Mouse (Mus musculus) midbrain, embryonic 14.5 days (tissue): ENCODE results near the gene Skil. TPM values are rescaled to one million over a fixed set of nuclear protein-coding genes. Genes with fewer than 3 reads are reported as not detected.

ENCODE experiments used
- ATAC-seq: fragments of 200-750 bp; cut with Nextera tagmentation; 2 replicates; pipeline ENCODE4 v1.8.0; 2017; ENCODE audit warnings: moderate number of reproducible peaks, moderate library complexity; ENCODE audit not compliant: low FRiP score, low TSS enrichment
- DNase-seq: peaks from one replicate; pipeline ENCODE4 v3.0.0-alpha.2; 2015
- H3K27ac ChIP-seq: fragments of 300-500 bp; sonication (generic); replicated peaks from 2 replicates; pipeline ENCODE4 v1.5.1; 2014; ENCODE audit warnings: mild to moderate bottlenecking, low read depth, low read length, moderate library complexity
- H3K27me3 ChIP-seq: fragments of 300-500 bp; sonication (generic); 2 replicates; pipeline ENCODE4 v1.6.1; 2014; ENCODE audit warnings: low read length, control low read depth, mixed read lengths; ENCODE audit not compliant: control insufficient read depth, insufficient read depth
- H3K36me3 ChIP-seq: fragments of 300-500 bp; sonication (generic); 2 replicates; pipeline ENCODE4 v1.6.1; 2014; ENCODE audit warnings: low read length, control low read depth; ENCODE audit not compliant: control insufficient read depth, insufficient read depth
- H3K4me1 ChIP-seq: fragments of 300-500 bp; sonication (generic); 2 replicates; pipeline ENCODE4 v1.6.1; 2014; ENCODE audit warnings: mild to moderate bottlenecking, antibody characterized with exemption, low read length, control low read depth; ENCODE audit not compliant: control insufficient read depth, insufficient read depth
- H3K4me2 ChIP-seq: fragments of 300-500 bp; sonication (generic); 2 replicates; pipeline ENCODE4 v1.6.1; 2014; ENCODE audit warnings: mild to moderate bottlenecking, low read length, moderate library complexity
- H3K4me3 ChIP-seq: fragments of 300-500 bp; sonication (generic); replicated peaks from 2 replicates; pipeline ENCODE4 v1.5.1; 2014; ENCODE audit warnings: low read depth, low read length
- H3K9ac ChIP-seq: fragments of 300-500 bp; sonication (generic); replicated peaks from 2 replicates; pipeline ENCODE4 v1.6.1; 2014; ENCODE audit warnings: mild to moderate bottlenecking, low read length, moderate library complexity
- H3K9me3 ChIP-seq: fragments of 300-500 bp; sonication (generic); 2 replicates; pipeline ENCODE4 v1.6.1; 2016; ENCODE audit warnings: low read length, control low read depth, mixed read lengths; ENCODE audit not compliant: control insufficient read depth
- WGBS: fragments of 180-500 bp; shearing (Covaris S2); extraction: QIAGEN DNeasy Blood & Tissue Kit; methylation state at CpG from one replicate; pipeline ENCODE4 v1.1.7; 2014; 5-methylcytosine and 5-hydroxymethylcytosine counted together
- polyA plus RNA-seq: library from polyadenylated mRNA; unstranded; fragments of >200 nt; fragmentation: Nextera tagmentation; extraction: Ambion mirVana; gene quantifications from 2 replicates; pipeline ENCODE4 v1.2.1, GENCODE M21; 2014

Gene Skil
- polyA plus RNA-seq, 1 experiment from 2014 or later = 42.4 TPM

GRCm38 (mm10) chr3:31145641-31146290 is 50.9 kb downstream of the Skil start:
- Histone ChIP-seq H3K4me1 (peaks cover 5% of the 10 kb centered on the region; the same call in 1 of the 2 replicates), H3K27me3 (0 out of 2 replicates have a peak, but pooled peaks cover 3% of the 10 kb centered on the region), H3K4me2 (peak overlapping the region; percentile 24; the same call in 1 of the 2 replicates), H3K9me3 (no peaks in the 10 kb centered on the region), H3K4me3 (no peak overlapping the region), H3K9ac (no peak overlapping the region), H3K36me3 (no peaks in the 10 kb centered on the region), H3K27ac (no peak overlapping the region)
- peak; percentile 97 for DNase-seq
- peak; percentile 73 for ATAC-seq
- WGBS = 15% methylated on average over 14 of the region's 14 CpGs

GRCm38 (mm10) chr3:31148595-31148994 is 53.7 kb downstream of the Skil start:
- no peak overlapping the region for H3K27ac ChIP-seq
- peaks cover 5% of the 10 kb centered on the region; the same call in 1 of the 2 replicates for H3K4me1 ChIP-seq
- H3K36me3 ChIP-seq = no peaks in the 10 kb centered on the region
- H3K4me2 ChIP-seq = no peak overlapping the region
- DNase-seq = no peak
- H3K4me3 ChIP-seq = no peak overlapping the region
- H3K27me3 ChIP-seq = 0 out of 2 replicates have a peak, but pooled peaks cover 3% of the 10 kb centered on the region
- 85% methylated on average over 7 of the region's 7 CpGs for WGBS
- no peak overlapping the region for H3K9ac ChIP-seq
- H3K9me3 ChIP-seq = no peaks in the 10 kb centered on the region
- no peak for ATAC-seq

- Histone ChIP-seq H3K4me2 (peak within 1 kb of the TSS; percentile 95), H3K27me3 (0 out of 2 replicates have a peak, but pooled peaks cover 3% of the 10 kb centered on the region), H3K9ac (peak within 1 kb of the TSS; percentile 42), H3K36me3 (no peaks in the 10 kb centered on the region), H3K9me3 (no peaks in the 10 kb centered on the region), H3K4me1 (peaks cover 5% of the 10 kb centered on the region; the same call in 1 of the 2 replicates), H3K4me3 (peak within 1 kb of the TSS; percentile 41), H3K27ac (no peak within 1 kb of the TSS)
- 0% methylated on average over 33 of the region's 33 CpGs for WGBS
- ATAC-seq = peak; percentile 80
- DNase-seq = peak; percentile 82
Observed at GRCm38 (mm10) chr3:31149706-31150105, 54.8 kb downstream of the Skil start, which contains the start of gene Cldn11. Cldn11 (plus strand) TSS chr3:31149920.

- Histone ChIP-seq H3K4me1 (peaks cover 5% of the 10 kb centered on the region; the same call in 1 of the 2 replicates), H3K9ac (no peak overlapping the region), H3K27me3 (0 out of 2 replicates have a peak, but pooled peaks cover 3% of the 10 kb centered on the region), H3K4me3 (no peak overlapping the region), H3K9me3 (no peaks in the 10 kb centered on the region), H3K4me2 (no peak overlapping the region), H3K36me3 (no peaks in the 10 kb centered on the region), H3K27ac (no peak overlapping the region)
- DNase-seq = no peak
- ATAC-seq = no peak
- WGBS = 77% methylated on average over 6 of the region's 6 CpGs
Observed at GRCm38 (mm10) chr3:31152108-31152507, 57.2 kb downstream of the Skil start.

GRCm38 (mm10) chr3:31156126-31156525 is 61.3 kb downstream of the Skil start:
- no peaks in the 10 kb centered on the region for H3K9me3 ChIP-seq
- H3K36me3 ChIP-seq = no peaks in the 10 kb centered on the region
- H3K27me3 ChIP-seq = no peaks in the 10 kb centered on the region
- ATAC-seq (no peak), DNase-seq (no peak)
- WGBS = 40% methylated on average over 3 of the region's 3 CpGs
- H3K4me3 ChIP-seq = no peak overlapping the region
- H3K4me2 ChIP-seq = no peak overlapping the region
- H3K4me1 ChIP-seq = no peaks in the 10 kb centered on the region
- no peak overlapping the region for H3K9ac ChIP-seq
- no peak overlapping the region for H3K27ac ChIP-seq

GRCm38 (mm10) chr3:31157776-31158175 is 62.9 kb downstream of the Skil start:
- no peaks in the 10 kb centered on the region for H3K9me3 ChIP-seq
- no peaks in the 10 kb centered on the region for H3K27me3 ChIP-seq
- ATAC-seq (no peak), DNase-seq (no peak)
- H3K27ac ChIP-seq = no peak overlapping the region
- no peaks in the 10 kb centered on the region for H3K36me3 ChIP-seq
- H3K4me3 ChIP-seq = no peak overlapping the region
- H3K4me1 ChIP-seq = no peaks in the 10 kb centered on the region
- WGBS = 87% methylated on average over 15 of the region's 15 CpGs
- no peak overlapping the region for H3K4me2 ChIP-seq
- no peak overlapping the region for H3K9ac ChIP-seq

GRCm38 (mm10) chr3:31160046-31160445 is 65.2 kb downstream of the Skil start:
- Histone ChIP-seq H3K4me2 (no peak overlapping the region), H3K27me3 (no peaks in the 10 kb centered on the region), H3K9me3 (no peaks in the 10 kb centered on the region), H3K4me3 (no peak overlapping the region), H3K36me3 (no peaks in the 10 kb centered on the region), H3K27ac (no peak overlapping the region), H3K4me1 (no peaks in the 10 kb centered on the region), H3K9ac (no peak overlapping the region)
- no peak for ATAC-seq
- no peak for DNase-seq
- 74% methylated on average over 10 of the region's 10 CpGs for WGBS

GRCm38 (mm10) chr3:31161336-31161735 is 66.5 kb downstream of the Skil start:
- H3K4me3 ChIP-seq = no peak overlapping the region
- 25% methylated on average over 6 of the region's 6 CpGs for WGBS
- no peak overlapping the region for H3K4me2 ChIP-seq
- no peak overlapping the region for H3K27ac ChIP-seq
- H3K9me3 ChIP-seq = no peaks in the 10 kb centered on the region
- no peak overlapping the region for H3K9ac ChIP-seq
- DNase-seq (no peak), ATAC-seq (no peak)
- peaks cover 3% of the 10 kb centered on the region; the same call in 1 of the 2 replicates for H3K4me1 ChIP-seq
- H3K36me3 ChIP-seq = no peaks in the 10 kb centered on the region
- H3K27me3 ChIP-seq = no peaks in the 10 kb centered on the region

- ATAC-seq = no peak
- H3K27ac ChIP-seq = no peak overlapping the region
- H3K4me3 ChIP-seq = no peak overlapping the region
- WGBS = 97% methylated on average over 14 of the region's 14 CpGs
- H3K27me3 ChIP-seq = no peaks in the 10 kb centered on the region
- H3K4me2 ChIP-seq = no peak overlapping the region
- H3K9me3 ChIP-seq = no peaks in the 10 kb centered on the region
- H3K9ac ChIP-seq = no peak overlapping the region
- H3K4me1 ChIP-seq = peaks cover 7% of the 10 kb centered on the region; the same call in 1 of the 2 replicates
- no peak for DNase-seq
- no peaks in the 10 kb centered on the region for H3K36me3 ChIP-seq
Observed at GRCm38 (mm10) chr3:31162860-31163259, 68.0 kb downstream of the Skil start.
